Mouse (Mus musculus) limb, embryonic 14.5 days (tissue): ENCODE results near the gene Supv3l1. TPM values are rescaled to one million over a fixed set of nuclear protein-coding genes. Genes with fewer than 3 reads are reported as not detected.
A peak's percentile ranks its signal among the peaks of the same experiment; 100 is the strongest.

Source experiments
- ATAC-seq: fragments of 200-750 bp; cut with Nextera tagmentation; 2 replicates; pipeline ENCODE4 v1.8.0; 2017; ENCODE audit warnings: low read depth, moderate number of reproducible peaks, moderate TSS enrichment; ENCODE audit not compliant: low FRiP score
- DNase-seq: peaks from one replicate; pipeline ENCODE4 v3.0.0-alpha.2; 2015; ENCODE audit warnings: low spot score
- H3K27ac ChIP-seq: fragments of 300-500 bp; sonication (generic); replicated peaks from 2 replicates; pipeline ENCODE4 v1.5.1; 2014; ENCODE audit warnings: low read depth, mild to moderate bottlenecking, low read length, moderate library complexity, mixed read lengths
- H3K27me3 ChIP-seq: fragments of 300-500 bp; sonication (generic); 2 replicates; pipeline ENCODE4 v1.6.1; 2014; ENCODE audit warnings: low read length, mixed read lengths; ENCODE audit not compliant: control insufficient read depth, insufficient read depth
- H3K36me3 ChIP-seq: fragments of 300-500 bp; sonication (generic); 2 replicates; pipeline ENCODE4 v1.6.1; 2014; ENCODE audit warnings: mild to moderate bottlenecking, low read length, moderate library complexity, mixed read lengths; ENCODE audit not compliant: control insufficient read depth, insufficient read depth
- H3K4me1 ChIP-seq: fragments of 300-500 bp; sonication (generic); 2 replicates; pipeline ENCODE4 v1.6.1; 2014; ENCODE audit warnings: antibody characterized with exemption, low read length, mixed read lengths; ENCODE audit not compliant: control insufficient read depth, insufficient read depth
- H3K4me2 ChIP-seq: fragments of 300-500 bp; sonication (generic); replicated peaks from 2 replicates; pipeline ENCODE4 v1.6.1; 2014; ENCODE audit warnings: low read depth, mild to moderate bottlenecking, low read length, moderate library complexity; ENCODE audit not compliant: severe bottlenecking
- H3K4me3 ChIP-seq: fragments of 300-500 bp; sonication (generic); replicated peaks from 2 replicates; pipeline ENCODE4 v1.5.1; 2014; ENCODE audit warnings: low read length
- H3K9ac ChIP-seq: fragments of 300-500 bp; sonication (generic); 2 replicates; pipeline ENCODE4 v1.6.1; 2014; ENCODE audit warnings: mild to moderate bottlenecking, low read depth, low read length, moderate library complexity; ENCODE audit not compliant: severe bottlenecking
- H3K9me3 ChIP-seq: fragments of 300-500 bp; sonication (generic); 2 replicates; pipeline ENCODE4 v1.6.1; 2016; ENCODE audit warnings: low read length; ENCODE audit not compliant: control insufficient read depth
- POLR2A ChIP-seq: fragments of 200-500 bp; IDR thresholded peaks from 2 replicates; pipeline ENCODE4 v1.8.0; 2012; ENCODE audit warnings: inconsistent platforms, mild to moderate bottlenecking, moderate library complexity, borderline replicate concordance; ENCODE audit not compliant: insufficient read depth, insufficient read length; ENCODE audit errors: extremely low read depth
- WGBS: fragments of 180-500 bp; shearing (Covaris S2); extraction: QIAGEN DNeasy Blood & Tissue Kit; methylation state at CpG from one replicate; pipeline ENCODE4 v1.1.7; 2014; 5-methylcytosine and 5-hydroxymethylcytosine counted together
- polyA plus RNA-seq, 2 experiments: library from polyadenylated mRNA; depleted of rRNA in 1 of 2; stranded (reverse) in 1 of 2; unstranded in 1 of 2; fragments of >200 nt; fragmentation: Nextera tagmentation in 1 of 2; extraction: Ambion mirVana in 1 of 2; gene quantifications; 2 replicates each; pipeline versions ENCODE4 v1.2.1 to v1.2.3; 2012 to 2014

Supv3l1 gene
- polyA plus RNA-seq, 2 experiments = 24.2 to 30.8 TPM

DNA sequence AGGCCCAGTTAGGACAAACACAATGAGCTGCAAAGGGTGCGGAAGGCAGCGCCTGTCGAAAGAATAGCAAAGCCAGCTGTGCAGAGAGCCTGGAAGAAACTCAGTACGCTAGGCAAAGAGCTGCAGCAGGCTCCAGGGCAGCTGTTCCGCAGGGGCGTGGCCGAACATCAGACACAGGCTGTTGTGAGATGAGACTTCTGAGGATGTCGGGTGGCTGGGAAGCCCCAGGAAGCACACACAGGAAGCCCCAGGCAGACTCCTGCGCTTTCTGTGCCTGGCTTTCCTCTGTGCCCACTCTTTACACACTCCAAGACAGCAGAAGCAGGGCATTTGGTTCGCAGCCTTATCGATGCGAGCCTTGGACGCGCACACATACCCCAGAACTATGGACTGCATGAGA lies 44.6 kb downstream of the Supv3l1 start:
- H3K4me3 ChIP-seq = peak overlapping the region; percentile 17; the same call in 1 of the 2 replicates
- no peaks in the 10 kb centered on the region for H3K27me3 ChIP-seq
- 0 out of 2 replicates have a peak, but pooled peaks cover 2% of the 10 kb centered on the region for H3K4me1 ChIP-seq
- DNase-seq (peak; percentile 59), ATAC-seq (peak; percentile 84)
- no peak for TF ChIP-seq POLR2A
- H3K27ac ChIP-seq = no peak overlapping the region
- 32% methylated on average over 14 of the region's 14 CpGs for WGBS
- H3K9ac ChIP-seq = no peak overlapping the region
- no peaks in the 10 kb centered on the region for H3K9me3 ChIP-seq
- H3K36me3 ChIP-seq = no peaks in the 10 kb centered on the region
- H3K4me2 ChIP-seq = peak overlapping the region; percentile 37

- Histone ChIP-seq H3K27ac (no peak overlapping the region), H3K36me3 (no peaks in the 10 kb centered on the region), H3K4me3 (no peak overlapping the region), H3K9ac (no peak overlapping the region), H3K4me1 (0 out of 2 replicates have a peak, but pooled peaks cover 2% of the 10 kb centered on the region), H3K4me2 (no peak overlapping the region), H3K9me3 (no peaks in the 10 kb centered on the region), H3K27me3 (no peaks in the 10 kb centered on the region)
- no peak for ATAC-seq
- 85% methylated on average over 19 of the region's 19 CpGs for WGBS
- no peak for DNase-seq
- no peak for TF ChIP-seq POLR2A
Measured at GRCm38 (mm10) chr10:62401641-62402111, 47.9 kb downstream of the Supv3l1 start.

DNA sequence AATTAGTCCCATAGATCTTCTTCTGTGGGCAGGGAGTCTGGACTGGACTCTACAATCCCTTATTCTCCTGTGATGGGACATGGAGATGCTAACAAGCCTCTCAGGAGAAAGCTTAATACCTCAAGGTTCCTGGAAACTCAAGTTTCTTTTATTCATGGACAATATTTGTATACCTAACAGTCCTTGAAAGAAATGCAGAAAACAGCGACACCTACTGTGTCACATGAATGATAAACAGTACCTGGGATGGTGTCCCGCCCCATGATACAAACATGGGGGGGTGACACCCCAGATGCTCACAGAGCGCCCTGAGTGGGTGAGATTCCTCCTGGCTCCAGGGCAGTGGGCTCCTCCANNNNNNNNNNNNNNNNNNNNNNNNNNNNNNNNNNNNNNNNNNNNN lies 66.5 kb downstream of the Supv3l1 start:
- Histone ChIP-seq H3K27me3 (no peaks in the 10 kb centered on the region), H3K4me1 (no peaks in the 10 kb centered on the region), H3K4me2 (no peak overlapping the region), H3K36me3 (no peaks in the 10 kb centered on the region), H3K9me3 (no peaks in the 10 kb centered on the region), H3K27ac (no peak overlapping the region), H3K4me3 (no peak overlapping the region), H3K9ac (no peak overlapping the region)
- no peak for TF ChIP-seq POLR2A
- DNase-seq (no peak), ATAC-seq (no peak)
- 84% methylated on average over 3 of the region's 3 CpGs for WGBS

- Histone ChIP-seq H3K9me3 (no peaks in the 10 kb centered on the region), H3K9ac (no peak overlapping the region), H3K4me2 (no peak overlapping the region), H3K4me1 (no peaks in the 10 kb centered on the region), H3K36me3 (no peaks in the 10 kb centered on the region), H3K27me3 (no peaks in the 10 kb centered on the region), H3K4me3 (no peak overlapping the region), H3K27ac (no peak overlapping the region)
- ATAC-seq (no peak), DNase-seq (no peak)
- TF ChIP-seq POLR2A = no peak
Measured at GRCm38 (mm10) chr10:62380936-62381335, 68.6 kb downstream of the Supv3l1 start.

- H3K4me1 ChIP-seq = no peaks in the 10 kb centered on the region
- H3K4me3 ChIP-seq = no peak within 1 kb of the TSS
- H3K27me3 ChIP-seq = no peaks in the 10 kb centered on the region
- ATAC-seq = no peak
- DNase-seq = no peak
- no peaks in the 10 kb centered on the region for H3K9me3 ChIP-seq
- no peak within 1 kb of the TSS for H3K4me2 ChIP-seq
- no peak for TF ChIP-seq POLR2A
- H3K27ac ChIP-seq = no peak within 1 kb of the TSS
- no peaks in the 10 kb centered on the region for H3K36me3 ChIP-seq
- 77% methylated on average over 1 of the region's 1 CpGs for whole genome bisulfite sequencing
- no peak within 1 kb of the TSS for H3K9ac ChIP-seq
Measured at GRCm38 (mm10) chr10:62379808-62380207, 69.7 kb downstream of the Supv3l1 start, which contains the start of gene Hk1. TSS of gene Hk1 (minus strand) at chr10:62379908.

Other genes starting within 250 kb of the Supv3l1 start
- gene Tspan15, start 218.5 kb downstream of the Supv3l1 start, polyA plus RNA-seq (2012; rRNA removed) = 12.3 and 14.4 TPM in 2 replicates
- gene Tspan15, start 218.5 kb downstream of the Supv3l1 start, polyA plus RNA-seq (2014; fragmentation: Nextera tagmentation; extraction: Ambion mirVana) = 7.3 and 7.7 TPM in 2 replicates
- 0.03 TPM in 1 of 2 replicates, not detected in the other for gene Tacr2, start 197.3 kb downstream of the Supv3l1 start, polyA plus RNA-seq (2012; rRNA removed)
- gene Tacr2, start 197.3 kb downstream of the Supv3l1 start, polyA plus RNA-seq (2014; fragmentation: Nextera tagmentation; extraction: Ambion mirVana) = not detected in 2 replicates
- gene Hk1, start 69.8 kb downstream of the Supv3l1 start, polyA plus RNA-seq (2012; rRNA removed) = 30.7 and 32.1 TPM in 2 replicates
- gene Hk1, start 69.8 kb downstream of the Supv3l1 start, polyA plus RNA-seq (2014; fragmentation: Nextera tagmentation; extraction: Ambion mirVana) = 29.2 and 29.3 TPM in 2 replicates
- 2.3 and 3.3 TPM in 2 replicates for gene Hkdc1, start 27.2 kb downstream of the Supv3l1 start, polyA plus RNA-seq (2012; rRNA removed)
- 1.1 and 2.4 TPM in 2 replicates for gene Hkdc1, start 27.2 kb downstream of the Supv3l1 start, polyA plus RNA-seq (2014; fragmentation: Nextera tagmentation; extraction: Ambion mirVana)
- 0.33 TPM in 2 replicates for gene 4930507D05Rik, start 249 bp downstream of the Supv3l1 start, polyA plus RNA-seq (2012; rRNA removed)
- 0.29 and 0.39 TPM in 2 replicates for gene 4930507D05Rik, start 249 bp downstream of the Supv3l1 start, polyA plus RNA-seq (2014; fragmentation: Nextera tagmentation; extraction: Ambion mirVana)
- gene Vps26a, start 37.1 kb upstream of the Supv3l1 start, polyA plus RNA-seq (2012; rRNA removed) = 25.6 and 29.2 TPM in 2 replicates
- gene Vps26a, start 37.1 kb upstream of the Supv3l1 start, polyA plus RNA-seq (2014; fragmentation: Nextera tagmentation; extraction: Ambion mirVana) = 67.1 and 71.1 TPM in 2 replicates
- 11.2 and 14.7 TPM in 2 replicates for gene Srgn, start 77.7 kb upstream of the Supv3l1 start, polyA plus RNA-seq (2012; rRNA removed)
- gene Srgn, start 77.7 kb upstream of the Supv3l1 start, polyA plus RNA-seq (2014; fragmentation: Nextera tagmentation; extraction: Ambion mirVana) = 35.3 and 49.4 TPM in 2 replicates
- 35.1 and 36.1 TPM in 2 replicates for gene Kif1bp, start 128.7 kb upstream of the Supv3l1 start, polyA plus RNA-seq (2012; rRNA removed)
- gene Kif1bp, start 128.7 kb upstream of the Supv3l1 start, polyA plus RNA-seq (2014; fragmentation: Nextera tagmentation; extraction: Ambion mirVana) = 44.6 and 46.1 TPM in 2 replicates
- gene Ddx21, start 152.5 kb upstream of the Supv3l1 start, polyA plus RNA-seq (2012; rRNA removed) = 35.3 and 43.5 TPM in 2 replicates
- 26.0 and 26.8 TPM in 2 replicates for gene Ddx21, start 152.5 kb upstream of the Supv3l1 start, polyA plus RNA-seq (2014; fragmentation: Nextera tagmentation; extraction: Ambion mirVana)
- 83.4 and 120 TPM in 2 replicates for gene Ddx50, start 201.5 kb upstream of the Supv3l1 start, polyA plus RNA-seq (2012; rRNA removed)
- gene Ddx50, start 201.5 kb upstream of the Supv3l1 start, polyA plus RNA-seq (2014; fragmentation: Nextera tagmentation; extraction: Ambion mirVana) = 165 and 176 TPM in 2 replicates